Mouse (Mus musculus) neural tube, embryonic 11.5 days (tissue): Measurements from ENCODE around the gene Ndufb10. TPM values are rescaled to one million over a fixed set of nuclear protein-coding genes. Genes with fewer than 3 reads are reported as not detected.

Experiments used
- ATAC-seq: fragments of 200-750 bp; cut with Nextera tagmentation; 2 replicates; pipeline ENCODE4 v1.8.0; 2017; ENCODE audit warnings: moderate number of reproducible peaks, mild to moderate bottlenecking, moderate TSS enrichment, moderate library complexity; ENCODE audit not compliant: insufficient read depth, low FRiP score, low TSS enrichment
- DNase-seq: peaks from one replicate; pipeline ENCODE4 v3.0.0-alpha.2; 2015; ENCODE audit warnings: low spot score
- H3K27ac ChIP-seq: fragments of 300-500 bp; sonication (generic); 2 replicates; pipeline ENCODE4 v1.5.1; 2014; ENCODE audit warnings: low read depth, mild to moderate bottlenecking, low read length
- H3K27me3 ChIP-seq: fragments of 300-500 bp; sonication (generic); 2 replicates; pipeline ENCODE4 v1.6.1; 2014; ENCODE audit warnings: mild to moderate bottlenecking, low read length, mixed read lengths; ENCODE audit not compliant: control insufficient read depth, insufficient read depth
- H3K36me3 ChIP-seq: fragments of 300-500 bp; sonication (generic); 2 replicates; pipeline ENCODE4 v1.6.1; 2014; ENCODE audit warnings: mild to moderate bottlenecking, low read length, moderate library complexity, mixed read lengths; ENCODE audit not compliant: control insufficient read depth, insufficient read depth
- H3K4me1 ChIP-seq: fragments of 300-500 bp; sonication (generic); 2 replicates; pipeline ENCODE4 v1.6.1; 2014; ENCODE audit warnings: low read length, mixed read lengths; ENCODE audit not compliant: control insufficient read depth, insufficient read depth
- H3K4me2 ChIP-seq: fragments of 300-500 bp; sonication (generic); 2 replicates; pipeline ENCODE4 v1.6.1; 2014; ENCODE audit warnings: low read depth, mild to moderate bottlenecking, moderate library complexity
- H3K4me3 ChIP-seq: fragments of 300-500 bp; sonication (generic); 2 replicates; pipeline ENCODE4 v1.5.1; 2014; ENCODE audit warnings: low read depth, low read length
- H3K9ac ChIP-seq: fragments of 300-500 bp; sonication (generic); 2 replicates; pipeline ENCODE4 v1.6.1; 2014; ENCODE audit warnings: mild to moderate bottlenecking, low read length
- H3K9me3 ChIP-seq: fragments of 300-500 bp; sonication (generic); 2 replicates; pipeline ENCODE4 v1.6.1; 2016; ENCODE audit warnings: low read length; ENCODE audit not compliant: control insufficient read depth
- WGBS: fragments of 180-500 bp; shearing (Covaris S2); extraction: QIAGEN DNeasy Blood & Tissue Kit; methylation state at CpG from one replicate; pipeline ENCODE4 v1.1.7; 2014; 5-methylcytosine and 5-hydroxymethylcytosine counted together
- polyA plus RNA-seq: library from polyadenylated mRNA; unstranded; fragments of >200 nt; fragmentation: Nextera tagmentation; extraction: Ambion mirVana; gene quantifications from 2 replicates; pipeline ENCODE4 v1.2.1, GENCODE M21; 2014

Ndufb10 gene
- polyA plus RNA-seq, 1 experiment from 2014 or later: 214 TPM

DNA sequence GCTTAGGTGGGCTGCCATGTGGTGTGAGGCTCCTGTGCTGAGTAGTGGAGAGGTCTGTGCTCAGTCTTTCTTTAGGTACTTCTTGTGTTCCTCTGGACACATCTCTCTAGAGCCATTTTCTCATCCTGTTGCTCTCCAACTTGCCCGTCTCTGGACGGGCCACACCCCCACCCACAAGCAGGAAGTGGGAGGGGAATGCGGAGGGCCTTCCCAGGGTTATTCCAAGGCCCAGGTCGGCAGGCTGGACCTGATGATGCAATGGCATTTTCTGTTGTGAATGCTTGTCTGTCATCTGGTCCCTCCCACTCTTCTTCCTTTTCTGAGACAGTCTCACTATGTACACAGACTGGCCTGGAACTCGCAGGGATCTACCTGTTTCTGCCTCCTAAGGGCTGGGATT lies 52.1 kb downstream of the Ndufb10 start:
- Histone ChIP-seq H3K4me1 (peaks cover 24% of the 10 kb centered on the region), H3K9me3 (no peaks in the 10 kb centered on the region), H3K9ac (no peak overlapping the region), H3K36me3 (0 out of 2 replicates have a peak, but pooled peaks cover 3% of the 10 kb centered on the region), H3K27ac (no peak overlapping the region), H3K27me3 (no peaks in the 10 kb centered on the region), H3K4me3 (no peak overlapping the region), H3K4me2 (0 out of 2 replicates have a peak overlapping the region, but pooled peaks have one; percentile 12)
- DNase-seq (no peak), ATAC-seq (no peak)
- 37% methylated on average over 5 of the region's 5 CpGs for WGBS

Other genes starting within 250 kb of the Ndufb10 start
- 26.2 and 29.7 TPM in 2 replicates for gene Mlst8, start 245.4 kb downstream of the Ndufb10 start, polyA plus RNA-seq
- 7.4 and 8.4 TPM in 2 replicates for gene Caskin1, start 235.9 kb downstream of the Ndufb10 start, polyA plus RNA-seq
- gene Traf7, start 196.5 kb downstream of the Ndufb10 start, polyA plus RNA-seq: 81.2 and 88.1 TPM in 2 replicates
- gene Rab26, start 190.3 kb downstream of the Ndufb10 start, polyA plus RNA-seq: 1.2 and 1.7 TPM in 2 replicates
- 20.6 and 29.0 TPM in 2 replicates for gene Pkd1, start 174.6 kb downstream of the Ndufb10 start, polyA plus RNA-seq
- 61.9 and 69.2 TPM in 2 replicates for gene Tsc2, start 91.8 kb downstream of the Ndufb10 start, polyA plus RNA-seq
- gene Nthl1, start 91.8 kb downstream of the Ndufb10 start, polyA plus RNA-seq: 13.8 and 15.7 TPM in 2 replicates
- 36.7 and 38.8 TPM in 2 replicates for gene Slc9a3r2, start 74.2 kb downstream of the Ndufb10 start, polyA plus RNA-seq
- not detected in 2 replicates for gene Npw, start 66.0 kb downstream of the Ndufb10 start, polyA plus RNA-seq
- gene Zfp598, start 54.8 kb downstream of the Ndufb10 start, polyA plus RNA-seq: 31.8 and 35.7 TPM in 2 replicates
- gene Syngr3, start 34.5 kb downstream of the Ndufb10 start, polyA plus RNA-seq: 14.6 and 18.1 TPM in 2 replicates
- gene Gfer, start 28.3 kb downstream of the Ndufb10 start, polyA plus RNA-seq: 50.8 and 53.0 TPM in 2 replicates
- gene Noxo1, start 28.2 kb downstream of the Ndufb10 start, polyA plus RNA-seq: 1.5 and 1.8 TPM in 2 replicates
- gene Tbl3, start 16.8 kb downstream of the Ndufb10 start, polyA plus RNA-seq: 110 and 131 TPM in 2 replicates
- gene Rnf151, start 6.4 kb downstream of the Ndufb10 start, polyA plus RNA-seq: 0.57 TPM in 1 of 2 replicates, not detected in the other
- 1,370 and 1,378 TPM in 2 replicates for gene Rps2, start 6.4 kb downstream of the Ndufb10 start, polyA plus RNA-seq
- not detected in 2 replicates for gene Rpl3l, start 3.3 kb upstream of the Ndufb10 start, polyA plus RNA-seq
- gene Msrb1, start 12.2 kb upstream of the Ndufb10 start, polyA plus RNA-seq: 25.5 and 27.2 TPM in 2 replicates
- gene Hs3st6, start 28.5 kb upstream of the Ndufb10 start, polyA plus RNA-seq: 0.38 and 0.81 TPM in 2 replicates
- gene Meiob, start 79.8 kb upstream of the Ndufb10 start, polyA plus RNA-seq: not detected in 2 replicates
- gene Hagh, start 115.7 kb upstream of the Ndufb10 start, polyA plus RNA-seq: 32.9 and 34.5 TPM in 2 replicates
- 16.2 and 19.0 TPM in 2 replicates for gene Fahd1, start 125.9 kb upstream of the Ndufb10 start, polyA plus RNA-seq
- 0.24 TPM in 1 of 2 replicates, not detected in the other for gene Igfals, start 141.5 kb upstream of the Ndufb10 start, polyA plus RNA-seq
- 82.3 and 88.8 TPM in 2 replicates for gene Nubp2, start 161.9 kb upstream of the Ndufb10 start, polyA plus RNA-seq
- gene Spsb3, start 162.2 kb upstream of the Ndufb10 start, polyA plus RNA-seq: 45.2 and 49.6 TPM in 2 replicates
- gene Eme2, start 170.6 kb upstream of the Ndufb10 start, polyA plus RNA-seq: 28.9 and 29.7 TPM in 2 replicates
- 75.3 and 81.6 TPM in 2 replicates for gene Mrps34, start 170.6 kb upstream of the Ndufb10 start, polyA plus RNA-seq
- gene Nme3, start 172.0 kb upstream of the Ndufb10 start, polyA plus RNA-seq: 38.4 and 57.1 TPM in 2 replicates
- 47.8 and 57.5 TPM in 2 replicates for gene Mapk8ip3, start 212.5 kb upstream of the Ndufb10 start, polyA plus RNA-seq
- 203 and 204 TPM in 2 replicates for gene Jpt2, start 236.2 kb upstream of the Ndufb10 start, polyA plus RNA-seq